Mouse (Mus musculus) heart, adult 2 months (tissue): ENCODE data around the gene Zfp385a.

ENCODE experiments used
- CTCF ChIP-seq: fragments of 200-600 bp; IDR thresholded peaks from 2 replicates; pipeline ENCODE4 v1.8.1; 2022; ENCODE audit warnings: antibody characterized with exemption, mild to moderate bottlenecking, moderate library complexity
- EP300 ChIP-seq: fragments of 200-500 bp; IDR thresholded peaks from 2 replicates; pipeline ENCODE4 v1.6.1; 2011; ENCODE audit warnings: low read depth, low read length, control low read depth; ENCODE audit not compliant: insufficient read depth
- POLR2A ChIP-seq: fragments of 200-500 bp; IDR thresholded peaks from 2 replicates; pipeline ENCODE4 v1.6.1; 2011; ENCODE audit warnings: mild to moderate bottlenecking, low read depth, low read length, control low read depth; ENCODE audit not compliant: insufficient read depth

- TF ChIP-seq EP300, result no peak
- TF ChIP-seq CTCF, result no peak
- TF ChIP-seq POLR2A, result no peak
Observed at GRCm38 (mm10) chr15:103354690-103355089, 14.8 kb upstream of the Zfp385a start.
